Mouse (Mus musculus) hindbrain, embryonic 11.5 days (tissue): Measurements from ENCODE around the gene Borcs6. TPM values are rescaled to one million over a fixed set of nuclear protein-coding genes. Genes with fewer than 3 reads are reported as not detected.

Experiments
- ATAC-seq: fragments of 200-750 bp; cut with Nextera tagmentation; 2 replicates; pipeline ENCODE4 v1.8.0; 2017; ENCODE audit warnings: mild to moderate bottlenecking, moderate TSS enrichment, moderate library complexity; ENCODE audit not compliant: low FRiP score
- DNase-seq: peaks from one replicate; pipeline ENCODE4 v3.0.0-alpha.2; 2015; ENCODE audit warnings: low spot score
- H3K27ac ChIP-seq: fragments of 300-500 bp; sonication (generic); 2 replicates; pipeline ENCODE4 v1.5.1; 2014; ENCODE audit warnings: mild to moderate bottlenecking, low read depth, low read length
- H3K27me3 ChIP-seq: fragments of 300-500 bp; sonication (generic); 2 replicates; pipeline ENCODE4 v1.6.1; 2014; ENCODE audit warnings: mild to moderate bottlenecking, low read length, moderate library complexity, mixed read lengths; ENCODE audit not compliant: control insufficient read depth, insufficient read depth
- H3K36me3 ChIP-seq: fragments of 300-500 bp; sonication (generic); 2 replicates; pipeline ENCODE4 v1.6.1; 2014; ENCODE audit warnings: mild to moderate bottlenecking, low read length, moderate library complexity, mixed read lengths; ENCODE audit not compliant: control insufficient read depth, insufficient read depth
- H3K4me1 ChIP-seq: fragments of 300-500 bp; sonication (generic); replicated peaks from 2 replicates; pipeline ENCODE4 v1.6.1; 2014; ENCODE audit warnings: low read length, mixed read lengths; ENCODE audit not compliant: control insufficient read depth, insufficient read depth
- H3K4me2 ChIP-seq: fragments of 300-500 bp; sonication (generic); replicated peaks from 2 replicates; pipeline ENCODE4 v1.6.1; 2014; ENCODE audit warnings: mild to moderate bottlenecking, low read depth, low read length
- H3K4me3 ChIP-seq: fragments of 300-500 bp; sonication (generic); 2 replicates; pipeline ENCODE4 v1.5.1; 2014; ENCODE audit warnings: low read depth, low read length
- H3K9ac ChIP-seq: fragments of 300-500 bp; sonication (generic); 2 replicates; pipeline ENCODE4 v1.6.1; 2014; ENCODE audit warnings: low read depth, low read length
- H3K9me3 ChIP-seq: fragments of 300-500 bp; sonication (generic); 2 replicates; pipeline ENCODE4 v1.6.1; 2016; ENCODE audit warnings: low read length; ENCODE audit not compliant: control insufficient read depth
- WGBS: fragments of 180-500 bp; shearing (Covaris S2); extraction: QIAGEN DNeasy Blood & Tissue Kit; methylation state at CpG from one replicate; pipeline ENCODE4 v1.1.7; 2014; 5-methylcytosine and 5-hydroxymethylcytosine counted together
- polyA plus RNA-seq: library from polyadenylated mRNA; unstranded; fragments of >200 nt; fragmentation: Nextera tagmentation; extraction: Ambion mirVana; gene quantifications from 2 replicates; pipeline ENCODE4 v1.2.1, GENCODE M21; 2014

Borcs6 gene
- polyA plus RNA-seq, 1 experiment from 2014 or later, result 9.8 TPM

GRCm38 (mm10) chr11:69028805-69029204, 30.7 kb upstream of the Borcs6 start:
- H3K4me1 ChIP-seq, result no peaks in the 10 kb centered on the region
- DNase-seq, result no peak
- peaks cover 16% of the 10 kb centered on the region; the same call in 1 of the 2 replicates for H3K36me3 ChIP-seq
- H3K27ac ChIP-seq, result no peak overlapping the region
- no peak overlapping the region for H3K9ac ChIP-seq
- ATAC-seq, result no peak
- no peak overlapping the region for H3K4me2 ChIP-seq
- H3K4me3 ChIP-seq, result no peak overlapping the region
- no peaks in the 10 kb centered on the region for H3K27me3 ChIP-seq
- H3K9me3 ChIP-seq, result no peaks in the 10 kb centered on the region
- WGBS, result 73% methylated on average over 2 of the region's 2 CpGs

- no peaks in the 10 kb centered on the region for H3K27me3 ChIP-seq
- ATAC-seq (no peak), DNase-seq (no peak)
- H3K9me3 ChIP-seq, result no peaks in the 10 kb centered on the region
- H3K4me3 ChIP-seq, result no peak overlapping the region
- H3K9ac ChIP-seq, result no peak overlapping the region
- peaks cover under 1% of the 10 kb centered on the region; the same call in 1 of the 2 replicates for H3K4me1 ChIP-seq
- whole genome bisulfite sequencing, result 81% methylated on average over 9 of the region's 9 CpGs
- no peak overlapping the region for H3K27ac ChIP-seq
- no peak overlapping the region for H3K4me2 ChIP-seq
- peaks cover 2% of the 10 kb centered on the region; the same call in 1 of the 2 replicates for H3K36me3 ChIP-seq
Observed at GRCm38 (mm10) chr11:69033552-69033951, 26.0 kb upstream of the Borcs6 start.

- Histone ChIP-seq H3K4me2 (no peak overlapping the region), H3K36me3 (peaks cover 2% of the 10 kb centered on the region; the same call in 1 of the 2 replicates), H3K9me3 (no peaks in the 10 kb centered on the region), H3K4me3 (no peak overlapping the region), H3K9ac (no peak overlapping the region), H3K27me3 (no peaks in the 10 kb centered on the region), H3K4me1 (peaks cover 3% of the 10 kb centered on the region; the same call in 1 of the 2 replicates), H3K27ac (no peak overlapping the region)
- 88% methylated on average over 3 of the region's 3 CpGs for WGBS
- no peak for DNase-seq
- no peak for ATAC-seq
Observed at GRCm38 (mm10) chr11:69034585-69034984, 24.9 kb upstream of the Borcs6 start.

- H3K36me3 ChIP-seq, result peaks cover 2% of the 10 kb centered on the region; the same call in 1 of the 2 replicates
- ATAC-seq (no peak), DNase-seq (no peak)
- H3K27me3 ChIP-seq, result no peaks in the 10 kb centered on the region
- 82% methylated on average over 9 of the region's 9 CpGs for WGBS
- peak overlapping the region; percentile 13 for H3K4me3 ChIP-seq
- H3K27ac ChIP-seq, result peak overlapping the region; percentile 58; the same call in 1 of the 2 replicates
- 0 out of 2 replicates have a peak overlapping the region, but pooled peaks have one; percentile 11 for H3K9ac ChIP-seq
- H3K4me1 ChIP-seq, result peaks cover 3% of the 10 kb centered on the region; the same call in 1 of the 2 replicates
- no peak overlapping the region for H3K4me2 ChIP-seq
- H3K9me3 ChIP-seq, result no peaks in the 10 kb centered on the region
Observed at GRCm38 (mm10) chr11:69035411-69035810, 24.1 kb upstream of the Borcs6 start.

GRCm38 (mm10) chr11:69035849-69036248, 23.7 kb upstream of the Borcs6 start:
- peak overlapping the region; percentile 18; the same call in 1 of the 2 replicates for H3K4me2 ChIP-seq
- H3K4me1 ChIP-seq, result peaks cover 3% of the 10 kb centered on the region; the same call in 1 of the 2 replicates
- 6% methylated on average over 8 of the region's 8 CpGs for WGBS
- H3K36me3 ChIP-seq, result peaks cover 2% of the 10 kb centered on the region; the same call in 1 of the 2 replicates
- no peaks in the 10 kb centered on the region for H3K27me3 ChIP-seq
- H3K27ac ChIP-seq, result peak overlapping the region; percentile 58; the same call in 1 of the 2 replicates
- H3K9ac ChIP-seq, result 0 out of 2 replicates have a peak overlapping the region, but pooled peaks have one; percentile 11
- peak overlapping the region; percentile 13 for H3K4me3 ChIP-seq
- ATAC-seq (no peak; the same call in 1 of the 2 replicates), DNase-seq (peak; percentile 85)
- no peaks in the 10 kb centered on the region for H3K9me3 ChIP-seq

- Histone ChIP-seq H3K27me3 (no peaks in the 10 kb centered on the region), H3K9ac (peak overlapping the region; percentile 71), H3K4me3 (peak overlapping the region; percentile 66), H3K4me2 (peak overlapping the region; percentile 34), H3K27ac (no peak overlapping the region; the same call in 1 of the 2 replicates), H3K4me1 (peaks cover 3% of the 10 kb centered on the region; the same call in 1 of the 2 replicates), H3K9me3 (no peaks in the 10 kb centered on the region), H3K36me3 (peaks cover 2% of the 10 kb centered on the region; the same call in 1 of the 2 replicates)
- DNase-seq (peak; percentile 93), ATAC-seq (no peak)
- 12% methylated on average over 20 of the region's 20 CpGs for WGBS
Observed at GRCm38 (mm10) chr11:69036486-69037230, 22.9 kb upstream of the Borcs6 start.

GRCm38 (mm10) chr11:69037231-69038061, 22.1 kb upstream of the Borcs6 start:
- H3K27me3 ChIP-seq, result no peaks in the 10 kb centered on the region
- peak; percentile 92 for DNase-seq
- 0 out of 2 replicates have a peak, but pooled peaks cover 2% of the 10 kb centered on the region for H3K36me3 ChIP-seq
- peaks cover 3% of the 10 kb centered on the region; the same call in 1 of the 2 replicates for H3K4me1 ChIP-seq
- no peaks in the 10 kb centered on the region for H3K9me3 ChIP-seq
- H3K27ac ChIP-seq, result no peak overlapping the region; the same call in 1 of the 2 replicates
- 1% methylated on average over 34 of the region's 34 CpGs for WGBS
- peak overlapping the region; percentile 34 for H3K4me2 ChIP-seq
- H3K4me3 ChIP-seq, result peak overlapping the region; percentile 66
- 0 out of 2 replicates have a peak, but pooled peaks have one; percentile 33 for ATAC-seq
- H3K9ac ChIP-seq, result peak overlapping the region; percentile 71

- H3K9me3 ChIP-seq, result no peaks in the 10 kb centered on the region
- ATAC-seq (no peak), DNase-seq (peak; percentile 18)
- H3K9ac ChIP-seq, result no peak overlapping the region
- no peak overlapping the region for H3K4me2 ChIP-seq
- H3K27me3 ChIP-seq, result no peaks in the 10 kb centered on the region
- H3K4me1 ChIP-seq, result peaks cover 3% of the 10 kb centered on the region; the same call in 1 of the 2 replicates
- WGBS, result 77% methylated on average over 5 of the region's 5 CpGs
- H3K36me3 ChIP-seq, result 0 out of 2 replicates have a peak, but pooled peaks cover 2% of the 10 kb centered on the region
- no peak overlapping the region for H3K27ac ChIP-seq
- H3K4me3 ChIP-seq, result 0 out of 2 replicates have a peak overlapping the region, but pooled peaks have one; percentile 2
Observed at GRCm38 (mm10) chr11:69038173-69038572, 21.3 kb upstream of the Borcs6 start.
